Mouse (Mus musculus): ENCODE data around the gene Tspan9.

The Tspan9 gene

DNA sequence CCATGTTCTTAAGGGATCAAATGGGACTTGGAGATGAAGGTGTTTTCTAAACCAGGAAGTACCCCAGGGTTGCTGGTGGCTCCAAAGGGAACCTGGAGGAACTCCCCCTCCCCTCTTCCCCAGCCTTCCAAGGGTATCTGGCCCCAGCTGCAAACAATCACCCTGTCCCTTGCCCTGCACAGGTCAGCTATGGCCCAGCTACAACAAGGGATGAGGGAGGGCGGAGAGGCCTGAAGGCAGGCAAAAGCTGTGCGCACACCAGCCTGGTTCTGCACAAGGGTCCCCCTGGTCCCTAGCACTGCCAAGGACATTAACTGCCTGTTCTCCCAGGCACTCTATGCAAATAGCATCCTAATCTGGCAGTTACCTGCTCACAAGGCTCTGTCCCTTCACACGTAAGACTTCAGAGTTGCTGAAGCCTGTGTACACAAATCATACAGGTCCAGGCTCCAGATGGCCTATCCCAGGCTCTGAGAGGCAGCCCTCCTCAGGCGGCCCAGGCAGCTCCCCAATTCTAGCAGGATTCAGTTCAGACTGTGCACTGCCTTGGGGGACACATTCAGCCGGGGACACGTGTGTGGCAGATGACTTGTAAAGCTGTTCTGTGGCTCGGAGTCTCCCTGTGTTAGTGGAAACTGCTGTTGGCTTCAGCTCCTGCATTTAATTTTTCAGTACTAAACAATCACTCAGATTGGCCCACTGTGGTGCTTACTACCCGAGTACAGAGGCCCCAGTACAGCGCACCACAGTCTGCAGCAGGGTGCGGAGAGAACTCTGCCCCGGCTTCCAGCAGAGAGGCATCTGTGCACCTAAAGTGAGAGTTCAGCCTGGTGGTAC lies 133.0 kb downstream of the Tspan9 start:
- DNase-seq: no peak

DNA sequence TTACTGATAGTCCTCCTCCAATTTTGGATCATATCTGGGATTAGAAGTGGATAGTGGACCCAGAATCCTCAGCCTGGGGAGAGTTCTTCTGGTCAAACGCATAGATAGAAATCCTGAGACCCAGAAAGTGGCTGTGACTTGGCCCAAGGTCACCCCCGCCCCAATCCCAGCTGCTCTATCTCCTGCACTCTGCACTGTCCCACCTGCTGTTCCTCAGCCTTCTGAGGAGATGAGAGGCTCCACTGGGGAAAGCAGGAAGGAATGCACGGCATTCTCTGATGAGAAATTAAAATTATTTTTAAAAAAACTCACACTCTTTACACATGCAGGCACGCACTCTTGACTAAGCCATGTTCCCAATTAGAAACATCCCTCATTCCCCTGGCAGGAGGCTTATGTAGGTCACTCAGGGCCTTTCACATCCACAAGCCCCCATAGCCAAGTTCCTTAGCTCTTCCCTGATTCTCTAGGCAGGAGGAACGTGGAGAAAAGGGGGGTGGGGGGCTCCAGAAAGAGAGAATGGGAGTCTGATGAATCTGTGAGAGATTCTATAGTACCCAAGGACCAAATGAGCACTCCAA lies 135.3 kb downstream of the Tspan9 start:
- no peak for DNase-seq

DNA sequence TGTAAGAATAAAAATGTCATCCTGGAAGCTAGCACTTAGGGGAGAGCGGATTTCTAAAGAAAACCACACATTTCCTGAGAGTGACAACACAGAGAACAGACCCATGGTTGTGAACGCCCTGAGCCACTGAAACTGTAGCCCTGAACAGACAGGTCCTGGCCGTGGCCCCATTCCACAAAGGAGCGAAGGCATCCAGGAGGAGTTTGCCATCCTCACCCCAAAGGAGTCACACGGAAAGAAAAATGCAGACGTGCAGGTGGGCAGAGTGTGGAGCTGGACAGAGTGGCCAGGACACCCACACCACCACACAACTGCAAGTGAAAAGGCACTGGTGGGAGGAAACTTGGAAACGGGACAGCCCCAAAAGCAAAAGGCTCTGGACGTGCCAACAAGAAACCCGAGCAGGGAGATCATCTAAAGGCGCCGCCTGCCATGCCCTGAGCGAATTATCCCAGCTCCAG lies 136.1 kb downstream of the Tspan9 start:
- peak; percentile 34 for DNase-seq

DNA sequence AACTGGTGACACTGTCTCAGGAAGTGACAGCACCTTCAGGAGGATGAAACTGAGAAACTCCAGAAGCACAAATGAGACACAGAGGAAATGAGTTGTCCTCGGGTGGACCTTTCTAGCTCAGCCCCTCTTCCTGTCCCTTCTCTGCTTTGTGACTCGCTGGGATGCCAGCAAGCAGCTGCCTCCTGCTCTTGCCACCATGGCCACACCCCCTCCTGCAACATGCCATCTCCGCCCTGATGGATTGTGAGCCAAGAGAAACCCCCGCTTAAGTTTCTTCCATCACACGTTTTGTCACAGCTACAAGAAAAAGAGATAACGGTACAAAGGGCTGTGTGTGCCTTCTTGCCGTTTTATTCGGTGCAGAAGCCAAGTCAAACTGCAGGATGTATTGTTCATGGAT lies 137.2 kb downstream of the Tspan9 start:
- no peak for DNase-seq

DNA sequence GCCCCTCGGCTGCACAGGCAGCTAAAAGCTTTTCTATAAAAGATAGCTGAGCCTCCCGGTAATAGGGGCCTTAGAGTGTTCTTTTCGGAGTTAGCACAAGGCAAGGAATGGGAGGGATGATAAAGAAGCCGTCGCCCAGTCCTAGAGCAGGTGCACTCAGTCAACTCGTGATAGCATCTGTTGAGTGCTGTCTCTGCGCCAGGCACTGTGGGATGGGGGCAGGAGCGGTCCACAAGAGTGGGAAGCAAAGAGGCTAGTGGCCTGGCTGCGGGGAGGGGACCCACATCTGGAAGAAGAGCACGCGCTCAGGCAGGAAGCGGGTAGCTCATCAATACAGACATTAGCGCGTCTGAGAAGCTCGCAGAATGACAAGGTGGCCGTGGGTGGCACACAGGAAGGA lies 138.8 kb downstream of the Tspan9 start:
- DNase-seq: no peak

DNA sequence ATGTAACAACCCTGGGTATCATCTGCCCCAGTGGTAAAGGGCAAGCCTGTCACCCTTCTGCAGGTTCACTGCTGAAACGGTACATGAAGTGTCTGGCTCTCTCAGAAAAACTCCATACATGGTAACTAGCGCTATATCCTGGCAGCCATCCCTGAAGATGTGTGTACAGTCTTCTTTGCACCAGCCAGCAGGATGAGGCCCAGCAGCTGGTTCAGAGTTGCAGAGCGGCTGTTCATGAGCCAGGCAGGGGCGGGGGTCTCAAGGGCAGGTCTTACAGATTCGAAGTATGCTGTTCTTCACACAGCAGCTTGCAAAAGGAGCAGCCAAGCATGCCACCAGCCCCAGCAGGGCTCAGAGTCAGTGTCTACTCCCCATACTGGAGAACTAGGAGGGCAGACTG lies 139.9 kb downstream of the Tspan9 start:
- no peak for DNase-seq

DNA sequence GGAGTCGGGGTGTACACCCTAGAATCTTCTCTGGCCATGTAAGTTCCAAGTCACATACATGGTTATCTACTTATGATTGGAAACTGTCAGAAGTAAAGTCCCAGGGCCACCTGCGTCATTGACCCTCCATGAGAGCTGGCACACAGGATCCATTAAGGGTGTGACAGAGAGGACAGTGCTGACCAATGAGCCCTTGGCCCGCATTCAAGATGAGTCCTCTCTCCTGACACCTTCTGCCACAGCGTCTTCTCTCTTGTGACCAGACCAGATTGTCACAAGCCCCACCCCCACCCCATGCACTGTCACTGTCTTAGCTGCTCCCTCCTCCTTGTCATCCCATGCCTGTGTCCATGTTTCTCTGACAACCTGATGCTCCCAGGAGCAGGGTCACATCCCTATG lies 140.7 kb downstream of the Tspan9 start:
- no peak for DNase-seq

DNA sequence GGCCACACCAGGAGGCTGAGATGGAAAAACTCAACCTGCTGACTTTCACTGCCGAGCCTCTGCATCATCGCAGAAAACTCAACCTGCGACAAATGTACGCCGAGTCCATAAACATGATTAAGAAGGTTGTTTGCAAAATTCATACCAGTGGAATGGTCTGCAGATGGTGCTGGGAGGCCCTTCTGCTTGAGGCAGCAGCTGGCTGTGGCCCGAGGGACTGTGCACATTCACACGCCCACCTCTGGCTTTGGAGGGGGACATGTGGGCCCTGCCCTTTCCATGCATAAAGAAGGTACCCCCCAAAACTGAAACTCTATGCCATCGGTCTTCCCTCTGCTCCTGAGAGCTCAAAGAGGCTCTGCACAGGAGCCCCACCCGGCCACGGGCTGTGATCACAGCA lies 141.3 kb downstream of the Tspan9 start:
- DNase-seq: no peak

DNA sequence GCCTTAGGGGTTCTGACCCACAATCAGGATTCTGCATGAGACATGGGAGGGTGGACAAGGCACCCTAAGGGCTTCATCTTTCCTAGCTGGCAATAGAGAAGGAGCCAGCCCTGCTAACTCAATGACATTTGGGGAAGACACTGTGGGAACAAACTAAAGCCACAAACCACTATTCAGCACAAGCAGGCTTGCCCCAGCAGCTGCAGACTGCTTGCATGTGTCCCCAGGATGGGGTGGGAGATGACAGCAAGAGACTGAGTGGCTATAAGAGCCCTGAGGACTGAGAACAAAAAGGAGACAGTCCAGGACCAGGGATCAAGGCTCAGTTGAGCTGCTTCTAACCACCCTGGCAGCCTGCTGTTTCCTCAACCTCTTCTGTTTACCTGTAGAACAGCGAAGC lies 141.8 kb downstream of the Tspan9 start:
- no peak for DNase-seq

DNA sequence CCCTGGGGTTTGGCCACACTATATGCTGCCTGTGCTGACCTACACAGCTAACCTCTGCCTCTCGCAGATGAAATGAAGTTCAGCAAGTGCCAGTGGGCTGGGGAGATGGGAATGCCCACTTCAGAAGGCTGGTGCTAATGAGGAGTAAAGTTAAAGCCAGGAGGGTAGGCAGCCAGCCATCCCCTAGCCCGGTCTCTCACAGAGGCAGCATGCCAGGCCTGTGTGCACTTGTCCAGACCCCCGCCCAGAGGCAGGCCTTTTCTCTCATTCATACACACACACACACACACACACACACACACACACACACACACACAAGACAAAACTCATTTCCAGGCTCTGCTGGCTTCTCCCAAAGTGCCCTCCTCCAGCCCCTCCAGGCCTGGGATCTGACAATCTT lies 142.6 kb downstream of the Tspan9 start:
- DNase-seq: no peak

DNA sequence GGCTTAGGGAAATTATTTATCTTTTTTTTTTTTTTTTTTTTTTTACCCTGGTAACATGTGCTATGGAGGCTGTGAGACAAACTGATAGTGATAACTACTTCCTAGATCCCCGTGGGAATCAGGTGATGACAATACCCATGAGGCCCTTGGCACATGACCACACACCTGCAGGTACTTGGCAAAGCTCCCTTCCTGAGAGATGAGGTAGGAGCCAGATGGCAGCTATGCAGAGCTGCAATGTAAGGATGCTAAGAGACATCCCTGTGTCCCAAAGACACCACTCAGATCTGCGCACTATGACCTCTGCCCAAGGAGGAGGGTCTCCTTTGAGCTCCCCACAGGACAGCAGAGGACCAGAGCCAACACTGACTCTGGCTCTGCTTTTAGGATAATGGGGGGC lies 144.3 kb downstream of the Tspan9 start:
- DNase-seq: no peak

DNA sequence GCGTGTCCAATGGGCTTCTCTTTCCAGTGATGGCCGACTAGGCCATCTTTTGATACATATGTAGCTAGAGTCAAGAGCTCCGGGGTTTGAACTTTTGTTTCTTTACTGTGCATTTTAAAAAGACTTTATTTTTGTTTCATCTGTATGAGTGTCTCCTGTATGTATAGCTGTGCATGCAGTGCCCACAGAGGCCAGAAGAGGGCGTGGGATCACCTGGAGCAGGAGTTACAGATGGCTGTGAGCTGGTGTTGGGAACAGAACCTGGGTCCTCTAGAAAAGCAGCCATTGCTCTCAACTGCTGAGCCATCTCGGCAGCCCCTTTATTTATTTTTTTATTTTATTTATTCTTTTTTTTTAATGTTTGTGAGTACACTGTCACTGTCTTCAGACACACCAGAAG lies 146.5 kb downstream of the Tspan9 start:
- DNase-seq: no peak

DNA sequence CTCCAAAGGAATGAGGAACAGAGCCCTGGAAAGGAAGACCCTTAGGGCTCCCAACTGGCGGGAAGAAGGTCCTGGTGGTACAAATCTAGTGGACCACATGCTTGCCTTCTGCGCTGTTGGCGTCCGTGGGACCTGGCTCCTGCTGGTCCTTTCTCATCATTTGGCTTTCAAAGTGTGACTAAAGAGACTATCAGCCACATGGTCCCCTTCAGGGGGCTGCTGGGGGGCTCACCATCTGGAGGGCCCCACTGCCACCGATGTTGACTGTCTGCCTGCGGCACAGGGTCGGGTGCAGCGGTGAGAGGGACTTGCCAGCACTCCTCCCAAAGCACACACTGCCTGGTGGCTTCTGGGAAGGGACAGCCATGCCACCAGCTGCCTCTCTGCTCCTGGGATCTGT lies 150.4 kb downstream of the Tspan9 start:
- DNase-seq: no peak

DNA sequence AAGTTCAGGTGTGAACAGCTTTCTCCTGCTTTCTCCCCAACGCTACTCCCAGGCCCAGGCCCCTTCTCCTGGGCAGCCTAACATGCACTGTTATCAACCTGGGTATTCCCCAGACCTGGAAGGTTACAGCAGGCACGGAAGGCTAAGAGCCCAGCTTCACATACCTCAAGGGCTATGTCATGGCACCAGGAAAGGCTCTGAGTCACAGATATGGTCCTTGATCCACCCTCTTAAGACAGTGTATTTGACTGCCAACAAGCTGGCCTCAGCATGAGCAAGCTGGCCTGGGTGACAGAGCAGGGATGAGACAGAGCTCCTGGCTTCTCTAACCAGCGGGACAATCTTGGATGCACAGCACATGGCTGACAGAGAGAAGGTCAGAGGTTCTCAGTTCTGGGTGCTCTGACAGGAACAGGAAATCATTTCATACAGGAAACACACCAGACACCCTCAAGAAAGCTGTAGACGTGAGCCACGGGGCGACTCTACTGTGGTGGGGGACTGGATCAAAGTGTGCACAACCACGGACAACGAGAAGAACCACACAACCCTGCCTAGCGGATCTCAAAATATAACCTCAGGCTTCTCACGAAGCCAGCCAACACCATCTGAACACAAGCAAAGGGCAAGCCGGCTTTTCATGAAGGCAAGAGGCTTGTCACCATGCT lies 151.8 kb downstream of the Tspan9 start:
- peak; percentile 80 for DNase-seq

DNA sequence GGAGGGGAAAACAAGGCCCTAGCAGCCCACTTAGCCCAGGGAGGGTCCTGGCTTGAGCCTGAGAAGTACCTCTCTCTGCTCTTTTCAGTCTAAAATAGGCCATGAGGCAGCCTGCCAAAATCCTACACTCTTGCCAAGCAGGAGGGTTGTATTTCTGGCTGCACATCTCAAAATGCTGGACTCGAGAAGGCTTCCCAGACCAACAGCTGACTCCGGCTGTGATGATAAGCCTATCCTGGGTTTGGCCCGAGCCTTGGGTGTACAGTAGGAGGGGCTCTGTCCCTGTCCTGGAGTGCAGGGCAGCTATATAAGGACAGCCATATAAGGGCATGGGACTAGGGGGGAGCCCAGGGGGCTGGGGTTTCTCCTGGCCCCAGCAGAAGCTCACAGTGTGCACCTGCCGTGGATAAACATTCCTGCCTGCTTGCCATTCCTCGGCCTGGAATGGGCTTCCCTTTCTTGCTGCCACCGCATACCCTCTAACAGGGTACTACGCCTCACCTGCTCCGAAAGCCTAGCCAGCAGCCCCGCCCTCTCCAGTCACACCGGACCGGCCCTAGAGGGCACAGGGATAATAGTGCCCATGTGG lies 153.7 kb downstream of the Tspan9 start:
- DNase-seq: peak; percentile 84

DNA sequence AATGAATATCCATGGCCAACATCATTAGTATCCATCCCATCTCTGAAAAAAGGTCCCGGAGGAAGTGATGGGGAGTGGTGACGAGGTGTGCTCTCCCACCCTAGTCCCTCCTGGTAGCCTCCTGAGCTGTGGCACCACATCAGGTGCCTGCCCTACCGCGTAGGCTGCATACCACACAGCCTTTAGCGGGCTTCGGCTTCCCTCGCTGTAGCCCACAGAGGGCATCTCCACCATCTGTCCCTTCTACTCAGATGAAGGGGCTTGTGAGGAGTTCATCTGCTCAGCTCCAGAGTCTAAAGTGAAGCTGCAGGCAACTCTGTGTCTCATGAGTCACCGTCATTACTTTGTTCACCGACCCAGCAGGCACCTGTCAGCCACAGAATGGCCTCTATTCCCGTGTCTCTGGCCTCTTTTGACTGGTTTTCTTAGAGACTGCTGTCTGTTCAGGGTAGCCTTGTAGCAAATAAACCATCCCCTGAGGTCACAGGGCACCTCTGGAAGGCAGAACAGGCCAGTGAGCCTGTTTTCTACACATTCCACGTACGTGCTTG lies 154.4 kb downstream of the Tspan9 start:
- DNase-seq: no peak

DNA sequence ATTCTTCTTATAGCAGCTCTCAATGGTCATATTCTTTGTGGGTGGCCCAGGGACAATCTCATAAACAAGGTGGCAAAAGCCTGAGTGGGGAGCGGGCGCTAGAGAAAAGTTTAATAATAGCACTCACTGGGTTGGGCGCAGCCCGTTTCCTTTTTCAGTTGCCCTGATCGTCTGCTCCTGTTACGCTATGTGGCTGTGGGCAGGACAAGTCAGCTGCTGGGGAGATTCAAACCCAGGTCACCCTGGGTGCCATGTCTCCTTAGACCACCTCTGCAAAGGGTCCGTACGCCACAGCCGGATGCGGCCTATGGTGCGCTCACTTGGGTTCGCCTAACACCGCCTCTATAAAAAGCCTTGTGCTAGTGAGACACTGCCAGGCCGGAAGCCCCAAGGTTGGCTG lies 156.0 kb downstream of the Tspan9 start:
- DNase-seq: no peak

DNA sequence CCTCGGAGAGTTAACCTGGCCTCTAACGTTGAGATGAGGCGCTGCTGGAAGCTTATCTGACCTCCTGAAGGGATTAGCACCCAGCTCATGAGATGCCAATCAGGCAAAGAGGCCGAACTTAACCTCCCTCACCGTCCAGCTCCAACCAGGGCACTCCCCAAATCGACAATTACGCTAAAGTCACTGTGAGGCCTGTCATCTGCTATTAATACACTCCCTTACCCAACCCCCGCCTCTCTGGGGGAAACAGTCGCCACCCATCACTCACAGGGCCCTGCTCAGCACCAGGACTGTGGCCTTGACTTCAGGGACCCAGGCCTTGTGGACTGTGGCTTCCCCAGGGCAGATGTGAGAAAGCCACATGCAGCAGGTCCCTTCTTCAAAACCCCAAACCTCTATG lies 157.0 kb downstream of the Tspan9 start:
- DNase-seq: no peak

DNA sequence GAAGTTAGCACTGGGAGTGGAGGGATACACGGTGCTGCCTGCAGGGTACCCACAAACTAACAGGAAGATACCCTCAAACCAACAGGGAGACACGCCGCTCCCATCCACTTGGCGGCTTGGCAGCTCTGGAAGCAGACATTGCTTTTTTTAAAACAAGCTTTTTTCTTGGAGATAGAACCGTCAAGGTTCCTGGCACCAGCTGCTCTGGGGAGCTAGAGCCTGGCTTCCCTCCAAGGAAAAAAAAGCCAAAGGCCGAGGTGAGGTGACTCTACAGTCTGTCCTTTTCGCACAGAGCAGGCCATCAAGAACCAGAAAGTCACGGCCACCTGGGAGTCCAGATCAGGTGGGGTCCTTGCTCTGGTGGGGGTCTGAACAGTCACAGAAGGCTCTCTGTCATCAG lies 162.2 kb downstream of the Tspan9 start:
- no peak for DNase-seq

DNA sequence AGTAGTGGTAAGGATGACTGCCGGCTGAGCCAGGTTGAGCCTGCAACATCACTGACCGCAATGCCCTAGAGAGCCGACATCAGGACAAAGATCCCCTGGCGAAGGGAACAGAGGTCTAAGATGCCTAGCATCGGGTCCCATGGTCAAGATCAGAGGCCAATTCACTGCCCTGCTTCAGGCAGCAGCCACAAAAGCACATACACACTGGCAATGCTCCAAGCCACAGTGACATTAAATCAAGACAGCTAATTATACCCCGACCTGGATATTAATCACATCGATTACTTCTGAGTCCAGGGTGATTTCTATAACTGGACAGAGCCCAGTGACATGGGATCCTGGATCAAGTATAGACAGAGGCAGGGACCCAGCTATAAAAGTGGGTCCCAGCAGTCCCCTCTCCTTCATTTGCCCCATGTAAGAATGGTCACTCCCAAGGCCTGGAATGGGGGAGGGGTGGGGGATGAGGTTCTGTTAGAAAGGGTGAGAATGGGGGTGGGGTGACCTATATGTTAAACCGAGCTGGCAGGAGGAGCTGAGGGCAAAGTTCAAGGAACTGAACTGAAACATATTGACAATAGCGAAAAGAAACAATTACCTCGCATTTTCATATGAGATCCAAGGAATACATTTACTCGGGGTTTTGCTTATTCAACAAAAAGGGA lies 162.9 kb downstream of the Tspan9 start:
- DNase-seq: no peak

DNA sequence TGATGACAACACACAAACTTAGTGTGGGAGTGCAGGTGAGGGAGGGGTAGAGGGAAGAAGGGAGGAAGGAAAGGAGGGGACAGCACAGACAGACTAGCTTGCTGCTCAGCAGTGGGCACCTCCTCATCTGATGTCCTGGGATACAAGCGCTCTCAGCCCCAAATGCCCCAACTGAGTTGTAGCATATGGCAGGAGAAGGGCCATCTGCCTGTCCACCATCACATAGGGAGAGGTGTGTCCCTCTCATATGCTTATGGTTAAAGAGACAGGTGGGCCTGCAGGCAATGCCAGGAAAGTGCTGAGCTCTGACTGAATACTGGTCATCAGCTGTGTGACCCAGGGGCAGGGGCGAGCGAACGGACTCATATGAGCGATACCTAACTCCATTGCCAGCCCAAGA lies 163.6 kb downstream of the Tspan9 start:
- DNase-seq: no peak

DNA sequence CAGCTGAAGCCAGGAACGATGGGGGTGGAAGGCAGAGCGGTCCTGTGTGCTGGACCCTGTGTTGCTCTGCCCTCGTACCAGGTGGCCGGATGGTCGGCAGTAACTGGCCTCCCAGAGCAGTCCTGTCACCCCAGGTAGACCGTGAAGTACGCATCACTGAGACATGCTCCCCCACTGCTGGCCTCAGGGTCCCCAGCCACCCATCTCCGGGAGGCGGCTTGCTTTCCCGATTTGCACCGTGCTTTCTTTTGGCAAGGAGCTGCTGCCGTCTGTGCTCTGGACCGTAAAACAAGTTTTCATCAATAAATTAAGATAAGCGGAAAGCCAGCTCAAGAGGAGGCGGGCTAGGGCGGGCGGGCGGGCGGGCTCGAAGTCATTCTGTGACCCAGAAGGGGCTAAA lies 164.5 kb downstream of the Tspan9 start:
- DNase-seq: no peak

DNA sequence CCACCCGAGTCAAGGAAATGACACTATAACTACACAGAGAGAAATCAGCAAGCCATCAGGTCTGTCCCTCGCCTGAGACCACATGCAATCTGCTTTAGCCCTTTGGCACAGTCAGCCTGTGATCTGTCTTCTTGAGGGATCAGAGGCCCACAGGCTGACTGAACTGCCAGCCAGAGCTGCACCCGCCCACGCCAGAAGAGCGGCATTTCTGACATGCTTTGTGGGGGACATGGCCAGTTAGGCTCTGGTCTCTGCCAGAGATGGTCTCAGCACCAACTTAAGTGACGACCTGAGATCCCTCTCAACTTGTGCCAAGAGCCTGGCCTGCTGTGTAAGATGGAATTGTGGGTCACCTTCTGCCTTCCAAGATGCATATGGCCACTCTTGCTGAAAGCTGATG lies 166.7 kb downstream of the Tspan9 start:
- DNase-seq: no peak
